Mouse (Mus musculus) CH12.LX (cell line): Measurements from ENCODE around the gene Mrpl23. TPM values are rescaled to one million over a fixed set of nuclear protein-coding genes. Genes with fewer than 3 reads are reported as not detected.

Source experiments
- DNase-seq: peaks from one replicate; pipeline ENCODE4 v3.0.0-alpha.2; 2013; ENCODE audit errors: extremely low read depth
- H3K27ac ChIP-seq: 2 replicates; pipeline ENCODE4 v1.5.1; 2012; ENCODE audit warnings: low read depth, mild to moderate bottlenecking, control low read depth, moderate library complexity; ENCODE audit not compliant: insufficient read depth
- H3K27me3 ChIP-seq: replicated peaks from 2 replicates; pipeline ENCODE3; 2012; ENCODE audit warnings: inconsistent platforms
- H3K36me3 ChIP-seq, 2 experiments: replicated peaks in 1 of 2; 2 replicates each; pipeline versions ENCODE3 to v1.6.1; 2012; ENCODE audit warnings: inconsistent platforms in 1 of 2, low read length in 1 of 2, mild to moderate bottlenecking in 1 of 2, mixed read lengths in 1 of 2, moderate library complexity in 1 of 2; ENCODE audit not compliant: control insufficient read depth in 1 of 2, insufficient read depth in 1 of 2
- H3K4me1 ChIP-seq, 2 experiments: 2 replicates each; pipeline ENCODE4 v1.6.1; 2012; ENCODE audit warnings: inconsistent platforms in 1 of 2, moderate library complexity in 1 of 2; ENCODE audit not compliant: insufficient read depth in 2 of 2, control insufficient read depth in 1 of 2
- H3K4me2 ChIP-seq: 2 replicates; pipeline ENCODE4 v1.6.1; 2012; ENCODE audit warnings: low read depth, mild to moderate bottlenecking, control low read depth; ENCODE audit not compliant: poor library complexity, insufficient read depth, severe bottlenecking
- H3K4me3 ChIP-seq, 3 experiments: fragments of 150-350 bp in 1 of 3; sonication (generic) in 1 of 3; replicated peaks in 1 of 3; 2 replicates each; pipeline versions ENCODE3 to v1.5.1; 2011 to 2012; ENCODE audit warnings: low read depth in 2 of 3, low read length in 2 of 3, mild to moderate bottlenecking in 2 of 3, moderate library complexity in 2 of 3, control low read depth in 1 of 3, improper control_type of control experiment in 1 of 3, inconsistent platforms in 1 of 3, mixed read lengths in 1 of 3; ENCODE audit not compliant: poor library complexity in 1 of 3
- H3K79me2 ChIP-seq: replicated peaks from 2 replicates; pipeline ENCODE4 v1.6.1; 2012; ENCODE audit warnings: mild to moderate bottlenecking, moderate library complexity; ENCODE audit not compliant: control insufficient read depth, poor library complexity, insufficient read depth, severe bottlenecking; ENCODE audit errors: extremely low read depth
- H3K9ac ChIP-seq: 2 replicates; pipeline ENCODE4 v1.6.1; 2012; ENCODE audit warnings: low read depth, mild to moderate bottlenecking, control low read depth, moderate library complexity; ENCODE audit not compliant: insufficient read depth
- H3K9me3 ChIP-seq: replicated peaks from 2 replicates; pipeline ENCODE3; 2012; ENCODE audit warnings: low read length, inconsistent platforms, mixed read lengths
- ELF1 ChIP-seq: IDR thresholded peaks from 2 replicates; pipeline ENCODE4 v1.6.1; 2014; ENCODE audit warnings: low read depth, mild to moderate bottlenecking, inconsistent platforms, low read length, improper control_type of control experiment
- GABPA ChIP-seq: IDR thresholded peaks from 2 replicates; pipeline ENCODE4 v1.6.1; 2012; ENCODE audit warnings: low read depth, low read length, improper control_type of control experiment, inconsistent platforms; ENCODE audit not compliant: insufficient replicate concordance
- IRF4 ChIP-seq: IDR thresholded peaks from 2 replicates; pipeline ENCODE4 v1.6.1; 2014; ENCODE audit warnings: low read depth, mild to moderate bottlenecking, inconsistent platforms, low read length, improper control_type of control experiment
- MAX ChIP-seq: IDR thresholded peaks from 2 replicates; pipeline ENCODE4 v1.6.1; 2011; ENCODE audit warnings: low read length, improper control_type of control experiment
- NRF1 ChIP-seq: IDR thresholded peaks from 2 replicates; pipeline ENCODE4 v1.6.1; 2014; ENCODE audit warnings: low read depth, mild to moderate bottlenecking, inconsistent platforms, low read length, improper control_type of control experiment, moderate library complexity
- RAD21 ChIP-seq: IDR thresholded peaks from 2 replicates; pipeline ENCODE4 v1.6.1; 2011; ENCODE audit warnings: low read depth, mild to moderate bottlenecking, low read length, improper control_type of control experiment, moderate library complexity
- SMC3 ChIP-seq: IDR thresholded peaks from 2 replicates; pipeline ENCODE4 v1.6.1; 2011; ENCODE audit warnings: low read depth, low read length, improper control_type of control experiment
- TCF12 ChIP-seq: IDR thresholded peaks from 2 replicates; pipeline ENCODE4 v1.6.1; 2014; ENCODE audit warnings: low read depth, mild to moderate bottlenecking, inconsistent platforms, low read length, improper control_type of control experiment
- USF1 ChIP-seq: IDR thresholded peaks from 2 replicates; pipeline ENCODE4 v1.6.1; 2014; ENCODE audit warnings: low read depth, mild to moderate bottlenecking, inconsistent platforms, low read length, improper control_type of control experiment
- USF2 ChIP-seq: conservative IDR thresholded peaks from 2 replicates; pipeline ENCODE4 v1.6.1; 2011; ENCODE audit warnings: low read depth, low read length, improper control_type of control experiment
- ZMIZ1 ChIP-seq: IDR thresholded peaks from 2 replicates; pipeline ENCODE4 v1.6.1; 2012; ENCODE audit warnings: low read depth, mild to moderate bottlenecking, inconsistent platforms, low read length, improper control_type of control experiment
- ZNF384 ChIP-seq: IDR thresholded peaks from 2 replicates; pipeline ENCODE4 v1.6.1; 2012; ENCODE audit warnings: low read depth, low read length, improper control_type of control experiment, inconsistent platforms
- dilution Hi-C: fragments of 300-500 bp; cut with MboI; formaldehyde crosslinking; loops from 2 replicates; pipeline ENCODE4 v1.14.3; 2020; ENCODE audit warnings: low sequenced_read_pairs; ENCODE audit not compliant: extremely low pct_unique_long_range_greater_than_20kb, extremely low pct_ligation_motif_present
- in situ Hi-C: fragments of 300-500 bp; cut with MboI; formaldehyde crosslinking; loops from 3 replicates; pipeline ENCODE4 v1.14.3; 2019; ENCODE audit warnings: low sequenced_read_pairs, low pct_ligation_motif_present, low pct_unique_long_range_greater_than_20kb, mixed read lengths
- polyA plus RNA-seq: library from polyadenylated mRNA; unstranded; fragments of >175 nt; gene quantifications from 2 replicates; pipeline ENCODE4 v1.2.1, GENCODE M21; 2012; ENCODE audit warnings: low read depth; ENCODE audit not compliant: insufficient read length
- total RNA-seq, 2 experiments: library from RNA; depleted of rRNA; stranded (reverse); fragments of 300-350 nt in 1 of 2; fragments of >200 nt in 1 of 2; gene quantifications; 2 replicates each; pipeline ENCODE4 v1.2.3; 2012 to 2014

Gene Mrpl23
- total and polyA plus RNA-seq, 3 experiments: 8.3 to 71.2 (median 70.8) TPM

DNA sequence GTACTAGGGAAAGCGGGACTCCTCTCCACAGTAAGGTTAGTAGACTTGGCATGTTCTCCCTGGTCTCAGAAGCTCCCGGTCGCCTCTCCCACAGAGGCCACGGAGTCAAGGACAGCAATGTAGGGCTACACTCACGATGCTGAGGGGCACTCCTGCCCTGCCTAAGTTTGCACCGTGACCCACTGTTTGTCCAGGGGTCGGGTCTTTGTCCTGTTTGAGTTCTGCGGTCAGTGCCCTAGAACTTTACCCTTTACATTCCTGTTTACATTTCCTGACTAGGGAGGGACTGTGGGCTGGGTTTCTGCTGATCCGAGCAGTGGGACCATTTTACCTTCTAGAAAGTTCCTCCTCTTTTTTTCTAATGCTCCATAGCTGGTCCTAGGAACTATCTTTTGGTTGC is 34.0 kb downstream of the Mrpl23 start:
- no peaks in the 10 kb centered on the region for H3K79me2 ChIP-seq
- no peaks in the 10 kb centered on the region for H3K36me3 ChIP-seq
- H3K4me3 ChIP-seq: no peak overlapping the region
- H3K9ac ChIP-seq: no peak overlapping the region
- no peak for DNase-seq
- no peak overlapping the region for H3K27ac ChIP-seq
- dilution Hi-C loops: no loop called here
- H3K4me1 ChIP-seq: no peaks in the 10 kb centered on the region
- H3K9me3 ChIP-seq: no peaks in the 10 kb centered on the region
- TF ChIP-seq USF1 (no peak), ELF1 (no peak), SMC3 (no peak), ZNF384 (no peak), RAD21 (no peak), ZMIZ1 (no peak), IRF4 (no peak), TCF12 (no peak), NRF1 (no peak), GABPA (no peak)
- TF ChIP-seq, all 38 proteins: peak for 0
- in situ Hi-C loops: no loop called here
- Histone ChIP-seq H3K4me2 (no peak overlapping the region), H3K27me3 (peaks cover 100% of the 10 kb centered on the region)

DNA sequence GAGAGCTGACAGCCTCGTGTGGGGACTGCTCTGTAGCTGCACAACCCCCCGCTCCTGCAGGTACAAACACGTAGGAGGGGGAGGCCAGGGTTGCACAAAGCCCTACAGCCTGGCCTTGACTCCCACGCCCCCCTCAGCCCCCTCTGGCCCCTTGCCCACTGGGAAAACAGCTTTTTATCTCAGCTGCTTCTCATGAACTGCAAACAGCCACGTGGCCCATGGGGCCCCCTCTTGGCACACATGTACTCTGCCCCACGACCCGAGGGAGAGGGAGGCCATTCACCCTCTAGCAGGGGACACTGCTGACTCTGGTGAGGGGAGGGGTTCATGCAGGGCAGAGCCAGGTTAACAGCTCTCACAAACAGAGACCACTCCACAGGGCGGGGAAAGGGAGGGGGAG is 36.5 kb downstream of the Mrpl23 start:
- H3K79me2 ChIP-seq: no peaks in the 10 kb centered on the region
- dilution Hi-C loops: no loop called here
- no peak for TF ChIP-seq MAX
- TF ChIP-seq, all 38 proteins: peak for 0
- Histone ChIP-seq H3K27me3 (peaks cover 100% of the 10 kb centered on the region), H3K4me2 (no peak overlapping the region), H3K27ac (no peak overlapping the region), H3K4me3 (no peak overlapping the region), H3K9me3 (no peaks in the 10 kb centered on the region), H3K4me1 (no peaks in the 10 kb centered on the region), H3K36me3 (no peaks in the 10 kb centered on the region), H3K9ac (no peak overlapping the region)
- no peak for DNase-seq
- in situ Hi-C loops: no loop called here

DNA sequence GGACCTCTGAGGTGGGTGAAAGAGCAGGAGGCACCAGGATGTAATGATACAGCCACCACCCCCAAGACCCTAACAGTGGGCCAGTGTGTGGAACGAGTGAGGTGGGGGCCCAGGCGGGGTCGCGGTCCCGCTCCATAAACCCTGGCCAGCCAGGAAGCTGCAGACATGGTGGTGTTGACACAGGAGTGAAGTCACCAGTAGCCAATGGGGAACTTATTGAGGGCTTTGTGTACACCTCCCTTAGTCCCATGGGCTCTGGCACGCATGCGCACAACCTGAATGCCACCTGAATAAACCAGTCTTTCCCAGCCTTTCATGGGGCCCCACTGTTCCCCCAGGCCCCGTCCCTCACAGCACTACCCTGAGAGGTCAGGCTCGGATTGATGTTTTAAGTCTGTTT is 38.1 kb downstream of the Mrpl23 start:
- H3K9me3 ChIP-seq: no peaks in the 10 kb centered on the region
- no peak overlapping the region for H3K9ac ChIP-seq
- no peaks in the 10 kb centered on the region for H3K79me2 ChIP-seq
- no peaks in the 10 kb centered on the region for H3K4me1 ChIP-seq
- no peak overlapping the region for H3K4me3 ChIP-seq
- dilution Hi-C loops (no loop called here), in situ Hi-C loops (no loop called here)
- H3K27ac ChIP-seq: no peak overlapping the region
- H3K4me2 ChIP-seq: no peak overlapping the region
- H3K27me3 ChIP-seq: peaks cover 100% of the 10 kb centered on the region
- DNase-seq: no peak
- no peak for TF ChIP-seq USF2
- no peaks in the 10 kb centered on the region for H3K36me3 ChIP-seq
